Comparison of ENCODE assay signal across 15 mouse cellular contexts in genomic region chr17:84926233-84926632, GRCm38 (mm10). TPM values are rescaled to one million over a fixed set of nuclear protein-coding genes. Genes with fewer than 3 reads are reported as not detected.
DNase-seq lines count a peak whose midpoint lies in the region; ATAC-seq and TF ChIP-seq lines count a peak whose summit lies in the region.
"Had no signal": no experiment of that assay in that cellular context is flagged by ENCODE, and none has a peak within 500 bp of the region (broad histone marks: within the 10 kb centered on the region; RNA-seq: fewer than 3 reads in every experiment).

No protein-coding gene starts in this region.

- no peak for TF ChIP-seq CTCF in gastrocnemius, adult 2 months (IDR thresholded peaks at IDR 0.05)

- peak overlapping the region; percentile 31 for H3K4me2 ChIP-seq in myocyte (ENCODE audit: low read depth)

- no peaks in the 10 kb centered on the region for H3K27me3 ChIP-seq in myocyte (ENCODE audit: control insufficient read depth, insufficient read depth, insufficient read length)

- no peak overlapping the region; the same call in 1 of the 2 replicates for H3K4me3 ChIP-seq in gastrocnemius, adult 2 months
- no peak overlapping the region for H3K4me3 ChIP-seq in myocyte

- TF ChIP-seq POLR2A in myocyte (IDR thresholded peaks at IDR 0.05; ENCODE audit: insufficient read length, low read depth), result no peak

- H3K36me3 ChIP-seq in myocyte (ENCODE audit: control insufficient read depth, insufficient read depth), result no peaks in the 10 kb centered on the region

- intact Hi-C loops in gastrocnemius, adult 2 months (cut with DNase I), result no loop called here
- intact Hi-C loops in gastrocnemius, postnatal 36 days (cut with DNase I), result no loop called here

- H3K79me2 ChIP-seq in myocyte (ENCODE audit: control insufficient read depth, insufficient read depth), result no peaks in the 10 kb centered on the region

- no peak for DNase-seq in gastrocnemius, adult 2 months
- DNase-seq in gastrocnemius, postnatal 36 days, result no peak
- peak; percentile 79 for DNase-seq in retina, adult 2 months (ENCODE audit: low read depth, low spot score)
- DNase-seq in retina, embryonic 14.5 days (ENCODE audit: low spot score), result no peak
- DNase-seq in urinary bladder, adult 18-20 months (ENCODE audit: low spot score in 2 of 2), result no peak
- no peak for DNase-seq in frontal cortex, adult 2 months (ENCODE audit: extremely low spot score in 1 of 2, low spot score in 1 of 2)
- DNase-seq: B cell, adult 2 months; cerebellum, adult 9-11 months; gastrocnemius, postnatal 14 days; kidney, postnatal 25 days; spleen, adult 18-20 months; thymus, adult 18-20 months had no signal

- H3K27ac ChIP-seq in gastrocnemius, adult 2 months, result peak overlapping the region; percentile 82

- peak; percentile 89 for ATAC-seq in erythroid progenitor cell, adult 5-6 weeks (replicated peaks; ENCODE audit: low FRiP score, poor library complexity, severe bottlenecking)
- ATAC-seq: intestine, postnatal 0 days had no signal

- no peak overlapping the region for H3ac ChIP-seq in myocyte (ENCODE audit: control insufficient read depth, insufficient read length)

TF ChIP-seq in myocyte, 11 proteins besides CTCF, POLR2A, EP300 and RAD21:
- no peak for TF ChIP-seq E2F4 (IDR thresholded peaks at IDR 0.05; ENCODE audit: insufficient read depth)
- no peak for TF ChIP-seq TCF12 (IDR thresholded peaks at IDR 0.05; ENCODE audit: insufficient read depth, poor library complexity, severe bottlenecking)
- TF ChIP-seq MYOD1 (IDR thresholded peaks at IDR 0.05; ENCODE audit: control insufficient read depth in 1 of 3, insufficient read length in 2 of 3, low read depth in 2 of 3), result no peak
- TF ChIP-seq CEBPB (IDR thresholded peaks at IDR 0.05; ENCODE audit: insufficient read depth, poor library complexity, severe bottlenecking), result no peak
- no peak for TF ChIP-seq POLR2AphosphoS2 (IDR thresholded peaks at IDR 0.05; ENCODE audit: insufficient read length, low read depth)
- TF ChIP-seq TCF3 (IDR thresholded peaks at IDR 0.05; ENCODE audit: insufficient read length, low read depth), result no peak
- TF ChIP-seq MYOG (IDR thresholded peaks at IDR 0.05; ENCODE audit: control insufficient read depth in 1 of 3, insufficient read depth in 1 of 3, insufficient read length in 2 of 3, low read depth in 2 of 3), result no peak
- TF ChIP-seq USF1 (IDR thresholded peaks at IDR 0.05; ENCODE audit: low read depth), result no peak
- TF ChIP-seq SRF (IDR thresholded peaks at IDR 0.05; ENCODE audit: control insufficient read depth, insufficient read length, low read depth), result no peak
- no peak for TF ChIP-seq MAX (IDR thresholded peaks at IDR 0.05; ENCODE audit: low read depth)
- no peak for TF ChIP-seq REST (IDR thresholded peaks at IDR 0.05; ENCODE audit: insufficient read depth, insufficient read length)

RNA-seq across cellular contexts. Expression of gene Ppm1b, which starts 30.3 kb away (rescaled TPM):
- total RNA-seq in gastrocnemius, adult 2 months (2021), result 100 to 1,000 TPM; 165 to 223 TPM
- 100 to 1,000 TPM; 161 to 177 TPM for total RNA-seq in gastrocnemius, postnatal 36 days (2021)
- 102 and 124 TPM in 2 replicates for total RNA-seq in erythroid progenitor cell, adult 5-6 weeks (2015; ENCODE audit: low replicate concordance)
- total RNA-seq in erythroid progenitor cell, adult 5-6 weeks (2017; ENCODE audit: low replicate concordance), result 107 and 145 TPM in 2 replicates
- 50.1 TPM for polyA plus RNA-seq in myocyte (2012; fragmentation: generic; extraction: Trizol)
- polyA plus RNA-seq in frontal cortex, adult 2 months (2012; rRNA removed), result 91.0 and 93.8 TPM in 2 replicates
